Mouse (Mus musculus) kidney, embryonic 16.5 days (tissue): ENCODE data around the gene Bahcc1. TPM values are rescaled to one million over a fixed set of nuclear protein-coding genes. Genes with fewer than 3 reads are reported as not detected.

ENCODE experiments used
- ATAC-seq: fragments of 200-750 bp; cut with Nextera tagmentation; 2 replicates; pipeline ENCODE4 v1.8.0; 2017; ENCODE audit warnings: moderate TSS enrichment; ENCODE audit not compliant: low FRiP score, low TSS enrichment
- H3K27ac ChIP-seq: fragments of 300-500 bp; sonication (generic); 2 replicates; pipeline ENCODE4 v1.5.1; 2014; ENCODE audit warnings: low read length
- H3K27me3 ChIP-seq: fragments of 300-500 bp; sonication (generic); 2 replicates; pipeline ENCODE4 v1.6.1; 2014; ENCODE audit warnings: low read length, control low read depth, mixed read lengths; ENCODE audit not compliant: insufficient read depth
- H3K36me3 ChIP-seq: fragments of 300-500 bp; sonication (generic); 2 replicates; pipeline ENCODE4 v1.6.1; 2014; ENCODE audit warnings: low read length, control low read depth, mixed read lengths; ENCODE audit not compliant: insufficient read depth
- H3K4me1 ChIP-seq: fragments of 300-500 bp; sonication (generic); 2 replicates; pipeline ENCODE4 v1.6.1; 2014; ENCODE audit warnings: low read length, control low read depth, mixed read lengths; ENCODE audit not compliant: insufficient read depth
- H3K4me2 ChIP-seq: fragments of 300-500 bp; sonication (generic); replicated peaks from 2 replicates; pipeline ENCODE4 v1.6.1; 2014; ENCODE audit warnings: low read depth, low read length
- H3K4me3 ChIP-seq: fragments of 300-500 bp; sonication (generic); 2 replicates; pipeline ENCODE4 v1.5.1; 2014; ENCODE audit warnings: mild to moderate bottlenecking, low read length
- H3K9ac ChIP-seq: fragments of 300-500 bp; sonication (generic); replicated peaks from 2 replicates; pipeline ENCODE4 v1.6.1; 2014; ENCODE audit warnings: low read length
- H3K9me3 ChIP-seq: fragments of 300-500 bp; sonication (generic); 2 replicates; pipeline ENCODE4 v1.6.1; 2016; ENCODE audit warnings: low read length, control low read depth
- WGBS: fragments of 180-500 bp; shearing (Covaris S2); extraction: QIAGEN DNeasy Blood & Tissue Kit; methylation state at CpG from one replicate; pipeline ENCODE4 v1.1.7; 2014; 5-methylcytosine and 5-hydroxymethylcytosine counted together
- microRNA-seq: library from miRNA; unstranded; fragments of <30 nt; microRNA quantifications from one replicate; pipeline ENCODE4, GENCODE M21; 2016
- polyA plus RNA-seq: library from polyadenylated mRNA; unstranded; fragments of >200 nt; fragmentation: Nextera tagmentation; extraction: Ambion mirVana; gene quantifications from 2 replicates; pipeline ENCODE4 v1.2.1, GENCODE M21; 2015

The Bahcc1 gene
- polyA plus RNA-seq, 1 experiment from 2014 or later: 14.2 TPM

DNA sequence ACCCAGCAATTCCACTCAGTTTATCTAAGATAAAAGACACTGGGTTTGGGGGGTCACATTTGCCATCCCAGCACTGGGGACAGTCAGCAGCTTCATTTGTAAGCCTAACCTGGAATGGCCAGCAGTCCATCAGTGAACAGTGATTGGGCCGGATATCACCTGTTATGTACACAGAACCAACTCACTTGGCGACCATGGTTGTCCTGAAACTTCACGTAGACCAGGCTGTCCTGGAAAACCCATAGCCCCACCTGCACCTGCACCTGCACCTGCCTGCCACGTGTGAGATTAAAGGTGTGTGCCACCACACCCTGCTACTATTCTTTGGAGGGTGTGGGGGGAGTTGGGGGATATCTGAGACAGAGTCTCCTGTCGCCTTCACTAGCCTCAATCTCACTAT lies 86.6 kb downstream of the Bahcc1 start:
- Histone ChIP-seq H3K27ac (no peak overlapping the region), H3K9me3 (no peaks in the 10 kb centered on the region), H3K36me3 (no peaks in the 10 kb centered on the region), H3K27me3 (no peaks in the 10 kb centered on the region), H3K4me2 (no peak overlapping the region), H3K4me3 (no peak overlapping the region), H3K9ac (no peak overlapping the region), H3K4me1 (peaks cover 17% of the 10 kb centered on the region)
- no peak for ATAC-seq
- WGBS: 93% methylated on average over 5 of the region's 5 CpGs

DNA sequence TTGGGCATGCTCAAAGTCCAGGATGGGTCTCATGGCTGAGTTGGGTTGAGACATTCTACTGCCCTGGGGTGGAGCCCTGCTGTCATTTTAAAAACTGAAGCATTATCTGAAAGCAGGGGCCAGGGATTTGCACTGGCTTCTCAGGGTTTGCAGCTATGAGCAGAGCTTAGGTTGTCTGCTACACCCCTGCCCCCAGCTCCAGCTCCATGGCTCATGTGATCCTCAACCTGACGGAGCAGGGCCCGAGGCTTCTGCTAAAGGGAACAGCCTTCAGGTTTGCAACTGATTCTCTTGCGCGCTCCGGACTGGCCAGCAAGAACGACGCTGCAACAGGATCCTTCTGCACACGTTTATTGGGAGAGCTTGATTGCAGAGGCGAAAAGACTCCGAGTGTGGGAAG lies 87.4 kb downstream of the Bahcc1 start:
- WGBS: 96% methylated on average over 10 of the region's 10 CpGs
- H3K36me3 ChIP-seq: no peaks in the 10 kb centered on the region
- H3K27me3 ChIP-seq: no peaks in the 10 kb centered on the region
- no peak overlapping the region for H3K27ac ChIP-seq
- peaks cover 14% of the 10 kb centered on the region for H3K4me1 ChIP-seq
- H3K4me3 ChIP-seq: no peak overlapping the region
- H3K4me2 ChIP-seq: no peak overlapping the region
- no peaks in the 10 kb centered on the region for H3K9me3 ChIP-seq
- no peak overlapping the region for H3K9ac ChIP-seq
- no peak for ATAC-seq

DNA sequence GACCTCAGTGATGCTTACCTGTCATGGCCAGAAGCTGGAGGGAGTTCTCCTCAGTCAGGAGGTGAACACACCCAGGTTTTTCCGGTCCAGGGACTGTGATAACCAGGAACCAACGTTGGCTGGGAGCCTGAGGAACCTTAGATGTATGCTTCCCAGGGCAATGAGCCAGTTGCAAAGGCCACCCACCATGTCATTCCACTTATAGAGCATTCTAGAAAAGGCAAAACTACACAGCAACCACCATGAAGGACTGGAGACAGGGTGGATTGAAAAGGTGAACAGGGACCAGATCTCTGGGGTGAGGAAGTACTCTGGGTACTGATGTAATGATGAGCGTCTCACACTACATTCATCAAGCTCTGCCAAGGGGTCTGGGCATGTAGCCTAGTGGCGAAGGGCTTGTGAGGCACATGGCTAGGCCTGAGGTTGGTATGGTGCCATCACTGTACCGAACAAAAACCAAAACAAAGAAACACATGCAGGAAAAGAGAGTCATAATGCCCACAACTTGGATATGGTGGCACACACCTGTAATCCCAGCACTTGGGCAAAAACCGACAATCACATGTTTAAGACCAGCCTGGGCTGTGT lies 102.8 kb downstream of the Bahcc1 start:
- Histone ChIP-seq H3K36me3 (no peaks in the 10 kb centered on the region), H3K27ac (no peak overlapping the region), H3K9me3 (no peaks in the 10 kb centered on the region), H3K4me2 (no peak overlapping the region), H3K4me3 (no peak overlapping the region), H3K27me3 (no peaks in the 10 kb centered on the region), H3K9ac (no peak overlapping the region), H3K4me1 (0 out of 2 replicates have a peak, but pooled peaks cover 3% of the 10 kb centered on the region)
- no peak for ATAC-seq
- WGBS: 84% methylated on average over 6 of the region's 6 CpGs

- Histone ChIP-seq H3K36me3 (no peaks in the 10 kb centered on the region), H3K27me3 (no peaks in the 10 kb centered on the region), H3K9me3 (no peaks in the 10 kb centered on the region), H3K9ac (no peak overlapping the region), H3K4me2 (no peak overlapping the region), H3K4me3 (no peak overlapping the region), H3K27ac (no peak overlapping the region), H3K4me1 (0 out of 2 replicates have a peak, but pooled peaks cover 3% of the 10 kb centered on the region)
- 49% methylated on average over 2 of the region's 2 CpGs for WGBS
- ATAC-seq: no peak
These were observed 104.7 kb downstream of the Bahcc1 start for GRCm38 (mm10) chr11:120337447-120337846.

DNA sequence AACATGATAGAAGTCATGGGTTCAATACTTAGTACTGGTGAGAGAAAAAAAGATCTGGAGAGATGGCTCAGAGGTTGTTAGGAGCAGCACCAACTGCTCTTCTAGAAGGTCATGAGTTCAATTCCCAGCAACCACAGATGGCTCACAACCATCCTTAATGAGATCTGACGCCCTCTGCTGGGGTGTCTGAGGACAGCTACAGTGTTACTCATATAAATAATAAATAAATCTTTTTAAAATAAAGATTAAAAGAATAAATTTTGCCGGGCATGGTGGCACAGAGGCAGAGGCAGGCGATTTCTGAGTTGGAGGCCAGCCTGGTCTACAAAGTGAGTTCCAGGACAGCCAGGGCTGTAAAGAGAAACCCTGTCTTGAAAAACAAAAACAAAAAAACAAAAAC lies 106.0 kb downstream of the Bahcc1 start:
- no peak overlapping the region for H3K9ac ChIP-seq
- H3K36me3 ChIP-seq: no peaks in the 10 kb centered on the region
- WGBS: 75% methylated on average over 3 of the region's 3 CpGs
- H3K9me3 ChIP-seq: no peaks in the 10 kb centered on the region
- H3K27ac ChIP-seq: no peak overlapping the region
- H3K4me1 ChIP-seq: 0 out of 2 replicates have a peak, but pooled peaks cover 3% of the 10 kb centered on the region
- no peaks in the 10 kb centered on the region for H3K27me3 ChIP-seq
- H3K4me2 ChIP-seq: no peak overlapping the region
- ATAC-seq: no peak
- no peak overlapping the region for H3K4me3 ChIP-seq

- no peak overlapping the region for H3K4me3 ChIP-seq
- H3K27me3 ChIP-seq: no peaks in the 10 kb centered on the region
- peaks cover 4% of the 10 kb centered on the region; the same call in 1 of the 2 replicates for H3K4me1 ChIP-seq
- 73% methylated on average over 10 of the region's 10 CpGs for WGBS
- H3K36me3 ChIP-seq: peaks cover 1% of the 10 kb centered on the region
- no peaks in the 10 kb centered on the region for H3K9me3 ChIP-seq
- peak; percentile 72 for ATAC-seq
- H3K4me2 ChIP-seq: no peak overlapping the region
- H3K9ac ChIP-seq: no peak overlapping the region
- H3K27ac ChIP-seq: peak overlapping the region; percentile 62
These were observed 107.3 kb downstream of the Bahcc1 start for GRCm38 (mm10) chr11:120339978-120340513.

- ATAC-seq: no peak
- H3K9ac ChIP-seq: no peak overlapping the region
- peaks cover 9% of the 10 kb centered on the region for H3K4me1 ChIP-seq
- no peaks in the 10 kb centered on the region for H3K27me3 ChIP-seq
- no peak overlapping the region for H3K4me3 ChIP-seq
- H3K27ac ChIP-seq: no peak overlapping the region
- H3K4me2 ChIP-seq: no peak overlapping the region
- H3K36me3 ChIP-seq: peaks cover 11% of the 10 kb centered on the region
- H3K9me3 ChIP-seq: no peaks in the 10 kb centered on the region
- WGBS: 96% methylated on average over 4 of the region's 4 CpGs
These were observed 108.9 kb downstream of the Bahcc1 start for GRCm38 (mm10) chr11:120341661-120342060.

Small RNA genes lying within 50 kb of the gene (microRNA-seq; reads per million reads assigned to microRNA genes)
- gene Gm47297: not detected

Other genes with a start within 250 kb of the Bahcc1 start
- gene Aatk, start 185.8 kb upstream of the Bahcc1 start, polyA plus RNA-seq: 1.7 and 2.0 TPM in 2 replicates
- gene Cep131, start 146.1 kb upstream of the Bahcc1 start, polyA plus RNA-seq: 26.6 and 27.9 TPM in 2 replicates
- gene Tepsin, start 134.2 kb upstream of the Bahcc1 start, polyA plus RNA-seq: 22.0 and 24.9 TPM in 2 replicates
- 89.2 and 98.9 TPM in 2 replicates for gene Ndufaf8, start 134.0 kb upstream of the Bahcc1 start, polyA plus RNA-seq
- gene Slc38a10, start 81.6 kb upstream of the Bahcc1 start, polyA plus RNA-seq: 132 and 133 TPM in 2 replicates
- gene Actg1, start 115.6 kb downstream of the Bahcc1 start, polyA plus RNA-seq: 2,803 and 2,860 TPM in 2 replicates
- 0.72 and 0.82 TPM in 2 replicates for gene Fscn2, start 128.6 kb downstream of the Bahcc1 start, polyA plus RNA-seq
- gene Faap100, start 145.8 kb downstream of the Bahcc1 start, polyA plus RNA-seq: 42.3 and 44.8 TPM in 2 replicates
- gene Nploc4, start 204.8 kb downstream of the Bahcc1 start, polyA plus RNA-seq: 34.1 and 34.4 TPM in 2 replicates
- not detected in 2 replicates for gene Tspan10, start 209.7 kb downstream of the Bahcc1 start, polyA plus RNA-seq
- 0.39 and 0.45 TPM in 2 replicates for gene Pde6g, start 220.6 kb downstream of the Bahcc1 start, polyA plus RNA-seq
- gene Oxld1, start 225.1 kb downstream of the Bahcc1 start, polyA plus RNA-seq: 15.4 and 15.9 TPM in 2 replicates
- gene Ccdc137, start 225.2 kb downstream of the Bahcc1 start, polyA plus RNA-seq: 40.6 and 43.9 TPM in 2 replicates
- gene Arl16, start 234.7 kb downstream of the Bahcc1 start, polyA plus RNA-seq: 46.5 and 50.4 TPM in 2 replicates